Comparison of ENCODE assay signal across 31 mouse cellular contexts in the genomic region with DNA sequence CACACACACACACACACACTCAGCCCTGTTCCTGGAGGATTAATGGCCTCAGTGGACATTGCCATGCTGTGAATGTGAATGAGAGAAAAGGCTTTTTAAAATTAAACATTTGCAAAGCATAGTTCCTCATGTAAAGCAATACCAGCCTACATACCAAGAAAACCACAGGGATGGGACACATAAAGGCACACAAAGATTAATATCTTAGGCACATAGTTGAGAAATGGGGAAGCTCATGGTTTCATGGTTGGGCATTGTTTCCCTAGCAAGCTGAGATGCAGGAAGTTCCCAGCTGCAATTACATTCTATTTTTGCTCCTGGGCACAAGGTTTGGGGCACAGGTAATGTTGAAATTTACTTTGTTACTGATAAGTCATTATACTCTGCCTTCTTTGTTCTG. TPM values are rescaled to one million over a fixed set of nuclear protein-coding genes. Genes with fewer than 3 reads are reported as not detected.
DNase-seq lines count a peak whose midpoint lies in the region; ATAC-seq and TF ChIP-seq lines count a peak whose summit lies in the region.
"Had no signal": no experiment of that assay in that cellular context is flagged by ENCODE, and none has a peak within 500 bp of the region (broad histone marks: within the 10 kb centered on the region; RNA-seq: fewer than 3 reads in every experiment).

No protein-coding gene starts in this region.

- no peak overlapping the region for H3K9ac ChIP-seq in MEL (ENCODE audit: control insufficient read depth, low read depth, low read length, poor library complexity, severe bottlenecking)
- H3K9ac ChIP-seq: embryonic facial prominence, embryonic 13.5 days; forebrain, embryonic 12.5 days had no signal

- peak; percentile 88 for ATAC-seq in granulocyte monocyte progenitor cell, adult 5-6 weeks (replicated peaks; ENCODE audit: poor library complexity, severe bottlenecking)
- ATAC-seq in megakaryocyte, adult 5-6 weeks (ENCODE audit: poor library complexity, severe bottlenecking), result peak; percentile 47; the same call in 1 of the 2 replicates
- ATAC-seq in erythroblast, adult 5-6 weeks (replicated peaks; ENCODE audit: low FRiP score, poor library complexity, severe bottlenecking), result no peak
- ATAC-seq: CD4-positive, CD25-positive, alpha-beta regulatory T cell, adult 4 months; forebrain, embryonic 14.5 days; forebrain, embryonic 16.5 days had no signal

- no peaks in the 10 kb centered on the region for H3K79me2 ChIP-seq in MEL (ENCODE audit: control insufficient read depth, insufficient read depth, low read length, poor library complexity)

- TF ChIP-seq POLR2A in MEL (IDR thresholded peaks at IDR 0.05; ENCODE audit: control insufficient read depth in 1 of 2, insufficient read depth in 1 of 2, low read depth in 1 of 2, low read length in 2 of 2, poor library complexity in 1 of 2), result no peak

- TF ChIP-seq RAD21 in MEL (IDR thresholded peaks at IDR 0.05; ENCODE audit: low read depth, low read length), result no peak

- H3K27ac ChIP-seq in MEL (ENCODE audit: control insufficient read depth, low read depth, low read length), result no peak overlapping the region
- H3K27ac ChIP-seq: embryonic facial prominence, embryonic 13.5 days; forebrain, embryonic 10.5 days; forebrain, embryonic 12.5 days had no signal

- no peaks in the 10 kb centered on the region for H3K27me3 ChIP-seq in MEL (ENCODE audit: control insufficient read depth in 1 of 2, insufficient read depth in 2 of 2, low read length in 2 of 2)
- H3K27me3 ChIP-seq: CH12.LX; embryonic facial prominence, embryonic 13.5 days; forebrain, embryonic 12.5 days had no signal

- no peaks in the 10 kb centered on the region for H3K9me3 ChIP-seq in MEL (replicated peaks; ENCODE audit: insufficient read depth, low read length)
- H3K9me3 ChIP-seq: embryonic facial prominence, embryonic 13.5 days; forebrain, embryonic 10.5 days; forebrain, embryonic 12.5 days; G1E had no signal

- no peaks in the 10 kb centered on the region for H3K36me3 ChIP-seq in MEL (ENCODE audit: control insufficient read depth in 1 of 2, insufficient read depth in 2 of 2, low read length in 2 of 2)
- H3K36me3 ChIP-seq: embryonic facial prominence, embryonic 13.5 days; forebrain, embryonic 10.5 days; forebrain, embryonic 12.5 days; G1E had no signal

- DNase-seq in 416B (ENCODE audit: low read depth) (peak; percentile 3), MEL (ENCODE audit: low read depth, low spot score) (peak; percentile 19)
- DNase-seq in heart, postnatal 4 days, result no peak
- DNase-seq in adrenal gland, adult 18-20 months (ENCODE audit: low spot score in 2 of 2), result no peak
- DNase-seq in left cerebral cortex, postnatal 36 days (ENCODE audit: low spot score in 2 of 2), result no peak
- DNase-seq: adrenal gland, adult 8-10 months; adrenal gland, postnatal 25 days; B cell, adult 2 months; cerebellum, adult 11 months; cerebellum, adult 18-20 months; cerebellum, adult 8-10 months; cerebellum, adult 9-11 months; cerebellum, postnatal 14 days; cerebellum, postnatal 36 days had no signal

- no peak for TF ChIP-seq CTCF in MEL (IDR thresholded peaks at IDR 0.05 in 2 of 3, conservative IDR thresholded peaks at IDR 0.05 in 1 of 3; ENCODE audit: control insufficient read depth in 1 of 3, insufficient read depth in 1 of 3, low read depth in 2 of 3, low read length in 3 of 3, poor library complexity in 1 of 3, severe bottlenecking in 1 of 3)

- intact Hi-C loops in left cerebral cortex, postnatal 36 days (cut with DNase I), result no loop called here

- no peaks in the 10 kb centered on the region for H3K4me1 ChIP-seq in MEL (ENCODE audit: control insufficient read depth in 1 of 2, insufficient read depth in 2 of 2, low read length in 2 of 2)
- H3K4me1 ChIP-seq: embryonic facial prominence, embryonic 13.5 days; forebrain, embryonic 10.5 days; forebrain, embryonic 12.5 days had no signal

- TF ChIP-seq EP300 in MEL (IDR thresholded peaks at IDR 0.05; ENCODE audit: low read depth in 1 of 2, low read length in 2 of 2), result no peak

- H3K4me3 ChIP-seq in MEL (ENCODE audit: control insufficient read depth in 1 of 2, insufficient read depth in 1 of 2, low read depth in 2 of 2, low read length in 2 of 2), result no peak overlapping the region
- H3K4me3 ChIP-seq: embryonic facial prominence, embryonic 13.5 days; erythroblast, embryonic 14.5 days; forebrain, embryonic 10.5 days; forebrain, embryonic 12.5 days had no signal

TF ChIP-seq in MEL, 35 proteins besides CTCF, POLR2A, EP300 and RAD21:
- TF ChIP-seq TCF12 (IDR thresholded peaks at IDR 0.05; ENCODE audit: low read depth, low read length) (no peak), HCFC1 (IDR thresholded peaks at IDR 0.05; ENCODE audit: low read depth, low read length) (no peak), MEF2A (IDR thresholded peaks at IDR 0.05; ENCODE audit: extremely low read depth, insufficient replicate concordance, low read depth, low read length, poor library complexity, severe bottlenecking) (no peak), JUND (IDR thresholded peaks at IDR 0.05; ENCODE audit: low read depth, low read length) (no peak), MYB (IDR thresholded peaks at IDR 0.05; ENCODE audit: low read depth, low read length) (no peak), USF1 (IDR thresholded peaks at IDR 0.05; ENCODE audit: low read depth, low read length) (no peak), ZKSCAN1 (IDR thresholded peaks at IDR 0.05; ENCODE audit: low read depth, low read length) (no peak), MYC (IDR thresholded peaks at IDR 0.05; ENCODE audit: low read depth, low read length) (no peak), ETS1 (IDR thresholded peaks at IDR 0.05; ENCODE audit: low read depth, low read length) (no peak), ZC3H11A (IDR thresholded peaks at IDR 0.05; ENCODE audit: low read depth, low read length) (no peak), MAX (IDR thresholded peaks at IDR 0.05; ENCODE audit: low read length) (no peak), SMC3 (IDR thresholded peaks at IDR 0.05; ENCODE audit: low read depth, low read length) (no peak)
TF ChIP-seq in MEL: peak in this region for 0.

RNA-seq across cellular contexts. Expression of a gene that starts 31.3 kb away (rescaled TPM):
- under 0.01 TPM in 1 of 2 replicates, not detected in the other for total RNA-seq in MEL (2012; rRNA removed)
- not detected for polyA plus RNA-seq in MEL (2012; ENCODE audit: insufficient read depth in 1 of 2, insufficient read length in 2 of 2, low read depth in 1 of 2, low replicate concordance in 2 of 2, missing spikeins in 1 of 2)
- not detected in 2 replicates for total RNA-seq in granulocyte monocyte progenitor cell, adult 5-6 weeks (2014; fragmentation: Nextera tagmentation)
- total RNA-seq in granulocyte monocyte progenitor cell, adult 5-6 weeks (2017), result not detected in 2 replicates
- total RNA-seq in megakaryocyte, adult 5-6 weeks (2015), result not detected in 2 replicates
- total RNA-seq in megakaryocyte, adult 5-6 weeks (2017), result not detected in 2 replicates
- total RNA-seq in heart, postnatal 4 days (2021), result 1 to 10 TPM; 8.8 to 8.9 TPM
- 1 to 10 TPM; 2.0 to 5.9 TPM for total RNA-seq in adrenal gland, adult 18-20 months (2021)
- not detected in 2 replicates for total RNA-seq in erythroblast, adult 5-6 weeks (2015; ENCODE audit: low replicate concordance)
- not detected in 2 replicates for total RNA-seq in erythroblast, adult 5-6 weeks (2017; ENCODE audit: low replicate concordance)
- not detected for total RNA-seq in left cerebral cortex, postnatal 36 days (2021)
- total RNA-seq: CH12.LX had no signal
- polyA plus RNA-seq: brain, embryonic 14.5 days; cortical plate, adult 2 months; embryonic facial prominence, embryonic 11.5 days; embryonic facial prominence, embryonic 13.5 days; forebrain, embryonic 10.5 days; forebrain, embryonic 12.5 days; forebrain, embryonic 14.5 days; forebrain, embryonic 16.5 days; frontal cortex, adult 2 months; G1E had no signal

RNA-seq across cellular contexts. Expression of a gene that starts 58.2 kb away (rescaled TPM):
- total RNA-seq in MEL (2012; rRNA removed), result not detected in 2 replicates
- not detected for polyA plus RNA-seq in MEL (2012; ENCODE audit: insufficient read depth in 1 of 2, insufficient read length in 2 of 2, low read depth in 1 of 2, low replicate concordance in 2 of 2, missing spikeins in 1 of 2)
- not detected in 2 replicates for total RNA-seq in granulocyte monocyte progenitor cell, adult 5-6 weeks (2014; fragmentation: Nextera tagmentation)
- not detected in 2 replicates for total RNA-seq in granulocyte monocyte progenitor cell, adult 5-6 weeks (2017)
- not detected in 2 replicates for total RNA-seq in megakaryocyte, adult 5-6 weeks (2015)
- total RNA-seq in megakaryocyte, adult 5-6 weeks (2017), result not detected in 2 replicates
- not detected for total RNA-seq in heart, postnatal 4 days (2021)
- not detected for total RNA-seq in adrenal gland, adult 18-20 months (2021)
- not detected in 2 replicates for total RNA-seq in erythroblast, adult 5-6 weeks (2015; ENCODE audit: low replicate concordance)
- not detected in 2 replicates for total RNA-seq in erythroblast, adult 5-6 weeks (2017; ENCODE audit: low replicate concordance)
- not detected for total RNA-seq in left cerebral cortex, postnatal 36 days (2021)
- total RNA-seq: adrenal gland, adult 8-10 months; adrenal gland, postnatal 25 days; adrenal gland, postnatal 4 days; CH12.LX had no signal
- polyA plus RNA-seq: brain, embryonic 14.5 days; CD4-positive, CD25-positive, alpha-beta regulatory T cell, adult 4 months; cortical plate, adult 2 months; embryonic facial prominence, embryonic 11.5 days; embryonic facial prominence, embryonic 13.5 days; erythroblast, embryonic 14.5 days; forebrain, embryonic 10.5 days; forebrain, embryonic 12.5 days; forebrain, embryonic 14.5 days; forebrain, embryonic 16.5 days; G1E had no signal

Comparison
In these comparisons a context has a peak if more than half of its experiments do, and no peak if none do; other contexts are left out.
1. DNase-seq: peak in 416B (single experiment) and MEL (single experiment); none in heart, postnatal 4 days (single experiment), adrenal gland, adult 18-20 months (0 of 2) and left cerebral cortex, postnatal 36 days (0 of 2).